Mouse (Mus musculus): ENCODE measurements around the gene Baiap2l2.

Baiap2l2 gene

DNA sequence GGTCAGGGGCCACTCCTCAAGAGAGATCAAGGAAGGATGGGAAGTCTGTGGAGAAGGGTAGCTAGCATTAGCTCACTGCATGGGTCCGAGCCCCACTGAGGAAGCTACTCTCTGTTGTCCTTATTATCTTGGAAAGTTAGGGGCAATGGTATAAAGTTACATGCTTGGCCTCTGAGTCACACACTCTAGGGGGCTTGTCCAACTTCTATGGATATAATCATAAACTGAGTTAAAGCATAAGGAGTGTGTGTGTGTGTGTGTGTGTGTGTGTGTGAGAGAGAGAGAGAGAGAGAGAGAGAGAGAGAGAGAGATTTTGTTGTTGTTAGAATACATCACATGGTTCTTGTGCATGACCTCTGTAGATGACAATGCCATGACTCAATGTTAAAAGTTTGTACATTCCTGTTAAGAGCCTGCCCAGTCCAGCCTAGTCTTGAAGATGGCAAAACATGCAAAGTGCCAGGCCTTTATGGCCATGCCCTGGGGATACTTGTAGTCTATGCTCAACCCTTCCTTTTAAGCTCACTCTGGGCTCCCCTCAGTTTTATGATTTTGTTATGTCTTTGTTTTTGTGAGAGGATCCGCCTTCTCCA lies 14.3 kb upstream of the Baiap2l2 start:
- no peak for DNase-seq (ENCODE audit: low spot score in 2 of 2)

DNA sequence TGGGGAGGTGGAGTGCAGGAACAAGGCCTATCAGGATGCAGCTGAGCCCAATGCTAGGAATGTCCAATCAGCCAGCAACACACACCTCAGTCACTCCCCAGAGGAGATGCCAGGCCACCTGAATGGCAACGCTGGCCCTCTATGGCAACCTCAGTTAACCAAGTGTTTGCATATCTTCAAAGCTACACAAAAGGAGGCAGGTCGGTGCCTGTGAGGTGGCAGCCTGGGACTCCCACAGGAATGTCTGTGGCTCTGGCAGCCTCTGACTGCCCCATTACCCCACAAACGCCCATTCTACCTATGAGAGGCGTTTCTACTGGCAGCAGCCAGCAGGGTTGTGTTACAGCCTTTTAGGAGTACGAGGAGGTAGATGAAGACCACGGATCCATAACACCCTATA lies 13.2 kb upstream of the Baiap2l2 start:
- no peak for DNase-seq (ENCODE audit: low spot score in 2 of 2)

DNA sequence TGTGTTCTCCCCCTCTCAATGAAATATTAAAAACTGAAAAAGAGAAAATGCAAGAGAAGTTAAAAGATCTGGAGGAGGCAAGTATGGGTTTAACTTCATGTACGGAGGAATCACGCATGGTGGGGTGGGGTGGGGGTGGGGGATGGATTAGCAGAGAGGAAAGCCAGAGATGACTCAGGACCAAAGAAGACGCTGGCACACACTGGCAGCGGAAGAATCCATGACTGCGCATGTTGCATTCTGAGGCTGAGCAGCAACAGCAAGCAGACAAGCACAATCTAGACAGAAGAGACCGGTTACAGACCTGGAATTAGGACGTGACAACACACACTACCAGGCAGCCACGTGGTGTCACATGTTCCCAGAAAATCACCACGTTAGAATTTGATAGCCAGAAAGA lies 7.4 kb upstream of the Baiap2l2 start:
- DNase-seq (ENCODE audit: low spot score in 2 of 2), result no peak

DNA sequence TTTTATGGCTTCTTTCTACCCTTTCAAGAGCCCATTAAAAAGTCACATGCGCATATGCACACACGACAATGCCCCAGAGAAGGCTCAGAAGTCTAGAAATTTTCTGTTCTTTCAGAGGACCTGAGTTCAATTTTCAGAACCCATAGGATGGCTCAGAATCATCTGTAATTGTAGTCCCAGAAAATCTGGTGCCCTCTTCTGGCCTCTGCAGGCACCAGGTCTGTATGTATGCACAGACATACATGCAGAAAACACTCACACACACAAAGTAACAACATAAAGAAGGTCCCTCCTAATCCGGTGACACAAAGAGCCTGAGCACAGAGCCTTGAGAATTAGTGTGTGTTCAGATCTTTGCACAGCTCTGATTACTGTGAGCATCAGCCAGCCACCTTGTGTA lies 5.0 kb upstream of the Baiap2l2 start:
- no peak for DNase-seq (ENCODE audit: low spot score in 2 of 2)

DNA sequence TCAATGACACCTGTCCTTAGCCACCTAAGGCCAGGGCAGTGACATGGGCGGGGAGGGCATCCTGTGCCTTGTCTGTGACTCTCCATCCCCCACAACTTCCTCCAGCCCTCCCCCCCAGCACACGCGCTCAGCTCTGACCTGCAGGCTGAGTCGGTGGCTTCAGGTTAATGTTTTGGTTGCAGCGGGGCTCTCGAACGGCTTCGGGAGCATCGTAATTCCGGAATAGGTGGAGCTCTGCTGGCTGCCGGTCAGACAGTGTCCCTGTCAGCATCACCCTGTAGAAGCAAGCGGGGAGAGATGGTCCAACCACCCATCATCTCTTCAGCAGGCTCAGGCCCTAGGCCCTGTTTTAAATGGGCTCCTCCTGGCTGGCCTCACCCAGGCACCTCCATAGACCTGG lies 4.1 kb upstream of the Baiap2l2 start:
- no peak for DNase-seq (ENCODE audit: low spot score in 2 of 2)

DNA sequence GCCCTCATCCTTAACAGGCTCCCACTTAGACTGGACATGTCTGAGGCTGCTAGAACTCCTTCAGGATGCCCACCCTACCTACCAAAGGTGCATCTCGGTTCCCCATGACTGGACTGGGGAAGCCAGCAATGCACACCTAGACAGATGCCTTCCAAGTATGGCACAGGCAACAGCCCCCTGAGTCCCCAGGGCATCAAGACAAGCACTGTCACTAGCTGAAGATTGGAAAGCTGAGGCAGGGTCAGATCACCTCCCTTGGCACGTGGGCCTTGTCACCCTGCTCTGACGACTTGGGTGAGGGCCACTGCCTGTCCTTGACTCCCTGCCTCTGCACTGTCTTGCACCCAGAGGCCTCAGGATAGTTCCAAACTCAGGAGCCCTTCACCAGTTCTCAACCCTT lies 3.0 kb upstream of the Baiap2l2 start:
- DNase-seq (ENCODE audit: low spot score in 2 of 2), result no peak

DNA sequence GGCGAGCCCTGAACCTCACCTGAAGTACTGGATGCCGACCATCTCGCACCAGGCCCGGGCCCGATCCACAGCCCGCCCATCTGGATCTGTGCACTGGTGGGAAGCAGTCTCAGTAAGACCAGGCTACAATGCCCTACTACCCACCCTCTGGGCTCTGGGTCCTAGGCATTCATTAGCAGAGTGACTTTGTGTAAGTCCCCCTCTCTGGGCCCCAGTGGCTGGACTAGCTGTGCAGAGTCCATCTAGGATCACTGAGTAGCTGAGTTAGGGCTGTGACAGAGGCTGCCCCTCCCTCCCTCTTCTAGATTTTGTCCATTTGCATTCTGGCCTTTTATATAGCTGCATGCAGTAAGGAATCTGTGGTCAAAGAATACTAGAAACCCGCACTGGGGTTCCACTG lies 1.8 kb upstream of the Baiap2l2 start:
- DNase-seq (ENCODE audit: low spot score in 2 of 2), result no peak

GRCm38 (mm10) chr15:79286141-79286540 lies 804 bp upstream of the Baiap2l2 start:
- no peak for DNase-seq (ENCODE audit: low spot score in 2 of 2)

GRCm38 (mm10) chr15:79283371-79283770 lies 2.0 kb downstream of the Baiap2l2 start:
- no peak for DNase-seq (ENCODE audit: low spot score in 2 of 2)

DNA sequence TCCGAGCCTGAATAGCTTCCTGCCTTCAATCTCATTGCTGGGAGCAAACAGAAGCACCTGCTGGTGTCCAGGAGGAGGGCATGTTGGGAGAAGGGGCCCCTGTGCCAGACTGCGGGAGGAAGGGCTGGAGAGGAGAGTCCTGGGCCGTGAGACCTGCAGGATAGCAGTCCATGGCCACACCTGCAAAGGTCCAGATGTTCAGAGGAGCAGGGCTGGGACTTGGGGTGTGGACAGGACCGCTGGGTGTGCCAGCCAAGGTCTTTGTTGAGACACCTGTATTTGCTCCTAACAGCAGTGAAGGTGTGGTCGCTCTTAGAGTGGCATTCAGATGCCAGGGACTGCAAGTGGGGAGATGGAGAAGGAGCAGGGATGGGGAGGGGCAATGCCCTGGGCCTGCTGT lies 2.9 kb downstream of the Baiap2l2 start:
- no peak for DNase-seq (ENCODE audit: low spot score in 2 of 2)

GRCm38 (mm10) chr15:79281389-79281788 lies 3.9 kb downstream of the Baiap2l2 start:
- peak; percentile 13 to 24 for DNase-seq (ENCODE audit: low spot score in 2 of 2)

- no peak for DNase-seq (ENCODE audit: low spot score in 2 of 2)
These were observed 4.5 kb downstream of the Baiap2l2 start for GRCm38 (mm10) chr15:79280850-79281249.

DNA sequence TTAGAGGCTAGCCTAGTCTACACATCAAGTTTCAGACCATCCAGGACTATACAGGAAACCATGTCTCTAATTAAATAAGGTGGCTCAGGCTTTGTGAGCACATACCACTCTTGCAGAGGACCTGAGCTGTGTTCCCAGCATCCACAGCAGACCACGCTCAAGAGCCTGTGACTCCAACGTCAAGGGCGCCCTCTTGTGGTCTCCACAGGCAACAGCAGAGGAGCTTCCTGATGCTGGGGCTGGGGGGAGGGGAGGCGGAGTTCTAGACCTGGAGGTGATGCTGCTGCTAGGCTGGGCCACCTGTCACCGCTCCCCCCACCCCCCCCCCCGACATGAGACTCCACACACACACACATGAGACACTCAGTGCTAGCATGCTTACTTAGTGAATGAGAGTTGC lies 5.1 kb downstream of the Baiap2l2 start:
- DNase-seq (ENCODE audit: low spot score in 2 of 2), result peak; percentile 22 to 40

DNA sequence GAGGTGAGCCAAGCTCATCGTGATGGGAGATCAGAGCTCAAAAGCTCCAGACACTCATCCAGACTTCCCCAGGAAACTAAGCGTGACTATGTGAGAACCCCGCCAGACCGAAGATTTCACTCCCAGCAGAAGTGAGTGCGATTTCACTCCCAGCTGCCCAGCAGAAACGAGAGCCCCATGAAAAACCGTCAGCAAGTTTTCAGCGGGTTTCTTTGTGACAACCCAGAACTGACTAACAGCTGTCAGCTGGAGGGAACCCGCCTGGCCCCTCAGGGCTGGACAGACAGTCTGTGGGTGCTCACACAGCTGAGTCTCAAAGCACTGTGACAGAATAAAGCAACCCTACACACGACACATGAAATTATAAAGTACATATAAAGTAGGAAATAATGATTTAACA lies 7.6 kb downstream of the Baiap2l2 start:
- DNase-seq (ENCODE audit: low spot score in 2 of 2), result no peak

GRCm38 (mm10) chr15:79273020-79273419 lies 12.3 kb downstream of the Baiap2l2 start:
- no peak for DNase-seq (ENCODE audit: low spot score in 2 of 2)

GRCm38 (mm10) chr15:79271124-79271746 lies 14.1 kb downstream of the Baiap2l2 start:
- DNase-seq (ENCODE audit: low spot score in 2 of 2), result peak; percentile 40 to 61

GRCm38 (mm10) chr15:79270317-79271123 lies 14.8 kb downstream of the Baiap2l2 start:
- DNase-seq (ENCODE audit: low spot score in 2 of 2), result peak; percentile 40 to 69

DNA sequence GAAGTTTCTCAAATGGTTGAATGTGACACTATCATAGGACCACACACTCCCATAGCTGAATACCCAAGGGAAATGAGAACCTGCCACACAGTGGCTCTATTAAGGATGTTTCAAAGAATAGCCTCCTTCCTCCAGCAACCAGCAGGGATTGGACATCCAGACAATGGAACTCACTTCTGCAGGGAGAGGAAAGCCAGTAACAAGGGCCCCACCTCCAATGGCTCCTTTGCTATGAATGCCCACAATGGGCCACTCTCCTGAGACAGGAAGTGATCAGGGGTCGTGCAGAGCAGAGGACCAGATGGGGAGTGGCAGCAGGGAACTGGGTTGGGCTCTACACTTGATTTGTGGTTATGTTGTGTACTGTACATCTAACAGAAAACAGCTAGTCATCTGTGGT lies 16.8 kb downstream of the Baiap2l2 start:
- no peak for DNase-seq (ENCODE audit: low spot score in 2 of 2)

DNA sequence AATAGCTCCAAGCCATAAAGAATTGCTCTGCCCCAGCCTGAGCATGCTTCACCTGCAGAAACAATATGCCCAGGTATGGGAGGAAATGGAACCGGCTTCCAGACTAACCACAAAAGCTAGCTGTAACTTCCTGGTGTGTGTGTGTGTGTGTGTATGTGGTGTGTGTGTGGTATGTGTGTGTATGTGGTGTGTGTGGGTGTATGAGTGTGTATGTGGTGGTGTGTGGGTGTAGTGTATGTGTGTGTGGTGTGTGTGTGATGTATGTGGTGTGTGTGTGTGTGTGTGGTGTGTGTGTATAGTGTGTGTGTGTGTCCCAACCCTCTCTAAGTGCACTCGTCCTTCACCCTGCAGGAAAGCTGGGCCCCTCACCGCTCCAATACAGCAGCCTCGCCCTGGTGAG lies 20.0 kb downstream of the Baiap2l2 start:
- DNase-seq (ENCODE audit: low spot score in 2 of 2), result no peak

DNA sequence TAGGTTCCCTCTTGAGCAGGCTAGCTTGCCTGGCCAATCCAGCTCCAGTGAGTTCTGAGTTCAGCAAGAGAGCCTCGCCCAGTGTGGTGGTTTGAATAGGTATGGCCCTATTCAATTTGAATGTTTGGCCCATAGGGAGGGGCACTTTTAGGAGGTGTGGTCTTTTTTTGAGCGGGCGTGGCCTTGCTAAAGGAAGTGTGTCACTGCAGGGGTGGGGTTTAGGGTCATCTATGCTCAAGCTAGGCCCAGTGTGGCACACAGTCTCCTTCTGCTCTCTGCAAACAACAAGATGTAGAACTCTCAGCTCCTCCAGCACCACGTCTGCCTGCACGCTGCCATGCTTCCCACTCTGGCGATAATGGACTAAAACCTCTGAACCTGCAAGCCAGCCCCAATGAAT lies 21.6 kb downstream of the Baiap2l2 start:
- no peak for DNase-seq (ENCODE audit: low spot score in 2 of 2)

- no peak for DNase-seq (ENCODE audit: low spot score in 2 of 2)
These were observed 22.5 kb downstream of the Baiap2l2 start for GRCm38 (mm10) chr15:79262786-79263309.

GRCm38 (mm10) chr15:79262375-79262774 lies 23.0 kb downstream of the Baiap2l2 start:
- DNase-seq (ENCODE audit: low spot score in 2 of 2), result no peak

- no peak for DNase-seq (ENCODE audit: low spot score in 2 of 2)
These were observed 23.6 kb downstream of the Baiap2l2 start for GRCm38 (mm10) chr15:79261757-79262156.
